Mouse (Mus musculus): ENCODE results near the gene Atp6v1g2. TPM values are rescaled to one million over a fixed set of nuclear protein-coding genes. Genes with fewer than 3 reads are reported as not detected.
A peak's percentile ranks its signal among the peaks of the same experiment; 100 is the strongest.
"Not testable (repeated sequence)": the region's sequence is repeated elsewhere in the genome, so short reads cannot be mapped to it uniquely, and the experiment has no call there.

The Atp6v1g2 gene
- polyA plus RNA-seq, 1 experiment from 2014 or later, result 10.0 TPM

- Histone ChIP-seq H3K9me3 (replicated peaks) (no peaks in the 10 kb centered on the region), H3K9ac (no peak overlapping the region), H3K4me2 (no peak overlapping the region), H3K27ac (ENCODE audit: poor library complexity, severe bottlenecking) (no peak overlapping the region), H3K27me3 (replicated peaks) (no peaks in the 10 kb centered on the region), H3K4me1 (replicated peaks) (peaks cover 19% of the 10 kb centered on the region), H3K36me3 (peaks cover 64% of the 10 kb centered on the region), H3K4me3 (no peak overlapping the region)
- no peak for ATAC-seq (ENCODE audit: insufficient number of reproducible peaks, low FRiP score)
- 91% methylated on average over 4 of the region's 4 CpGs for WGBS
Observed at GRCm38 (mm10) chr17:35224641-35225040, 8.8 kb upstream of the Atp6v1g2 start.

DNA sequence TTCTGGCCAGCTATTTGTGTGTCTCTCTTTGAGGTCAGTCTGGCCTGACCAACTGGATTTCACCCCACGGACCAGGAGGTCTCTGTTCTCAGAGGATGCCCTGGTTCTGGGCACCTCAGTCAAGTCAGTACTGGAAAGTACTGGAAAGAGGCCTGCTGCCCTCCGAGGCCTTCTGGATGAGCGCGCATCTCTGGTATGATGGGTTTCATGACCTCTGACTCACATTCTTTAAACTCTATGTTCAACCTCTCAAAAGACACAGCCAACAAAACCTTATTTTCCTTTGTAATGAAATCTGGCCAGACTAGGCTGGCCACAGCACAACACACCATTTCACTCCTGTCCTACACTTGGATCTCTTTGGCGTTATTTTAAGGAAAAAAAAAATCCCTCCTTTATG is 8.0 kb upstream of the Atp6v1g2 start:
- H3K36me3 ChIP-seq, result peaks cover 62% of the 10 kb centered on the region

GRCm38 (mm10) chr17:35226561-35227046 is 6.9 kb upstream of the Atp6v1g2 start:
- Histone ChIP-seq H3K4me3 (no peak overlapping the region), H3K4me2 (no peak overlapping the region), H3K27ac (ENCODE audit: poor library complexity, severe bottlenecking) (no peak overlapping the region), H3K9ac (no peak overlapping the region), H3K36me3 (peaks cover 66% of the 10 kb centered on the region), H3K9me3 (replicated peaks) (no peaks in the 10 kb centered on the region), H3K4me1 (replicated peaks) (peaks cover 10% of the 10 kb centered on the region; the same call in 1 of the 2 replicates), H3K27me3 (replicated peaks) (no peaks in the 10 kb centered on the region)
- ATAC-seq (ENCODE audit: insufficient number of reproducible peaks, low FRiP score), result no peak
- WGBS, result 75% methylated on average over 14 of the region's 14 CpGs

More for the DNA sequence above, 8.0 kb upstream of the Atp6v1g2 start:
- no peak overlapping the region for H3K27ac ChIP-seq (ENCODE audit: poor library complexity, severe bottlenecking)
- no peaks in the 10 kb centered on the region for H3K9me3 ChIP-seq (replicated peaks)
- no peak overlapping the region for H3K9ac ChIP-seq
- WGBS, result 90% methylated on average over 5 of the region's 5 CpGs
- H3K4me2 ChIP-seq, result no peak overlapping the region
- peaks cover 11% of the 10 kb centered on the region for H3K4me1 ChIP-seq (replicated peaks)
- ATAC-seq (ENCODE audit: insufficient number of reproducible peaks, low FRiP score), result no peak
- H3K27me3 ChIP-seq (replicated peaks), result no peaks in the 10 kb centered on the region
- no peak overlapping the region for H3K4me3 ChIP-seq

DNA sequence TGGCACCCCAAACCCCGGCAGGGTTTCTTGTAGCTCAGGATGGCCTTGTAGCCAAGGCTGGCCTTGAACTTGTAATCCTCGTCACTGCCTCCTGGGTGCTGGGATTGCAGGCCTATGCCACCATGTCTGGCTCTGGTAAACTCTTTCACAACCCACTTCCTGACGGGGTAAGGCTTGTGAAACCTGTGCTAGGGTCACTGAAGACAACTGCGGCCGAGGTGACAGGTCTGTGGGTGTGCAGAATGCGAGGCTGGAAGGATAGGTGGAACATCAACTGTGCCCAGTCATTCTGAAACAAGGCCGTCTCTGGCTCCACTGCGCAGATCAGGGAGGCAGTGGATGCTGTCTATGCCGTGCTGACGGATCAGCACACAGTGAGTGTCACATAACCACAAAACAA is 2.4 kb upstream of the Atp6v1g2 start:
- WGBS, result 90% methylated on average over 10 of the region's 10 CpGs
- Histone ChIP-seq H3K4me2 (no peak overlapping the region), H3K9me3 (replicated peaks) (no peaks in the 10 kb centered on the region), H3K4me1 (replicated peaks) (peaks cover 30% of the 10 kb centered on the region), H3K27me3 (replicated peaks) (no peaks in the 10 kb centered on the region), H3K27ac (ENCODE audit: poor library complexity, severe bottlenecking) (no peak overlapping the region), H3K4me3 (no peak overlapping the region), H3K9ac (no peak overlapping the region), H3K36me3 (peaks cover 50% of the 10 kb centered on the region)
- no peak for ATAC-seq (ENCODE audit: insufficient number of reproducible peaks, low FRiP score)

DNA sequence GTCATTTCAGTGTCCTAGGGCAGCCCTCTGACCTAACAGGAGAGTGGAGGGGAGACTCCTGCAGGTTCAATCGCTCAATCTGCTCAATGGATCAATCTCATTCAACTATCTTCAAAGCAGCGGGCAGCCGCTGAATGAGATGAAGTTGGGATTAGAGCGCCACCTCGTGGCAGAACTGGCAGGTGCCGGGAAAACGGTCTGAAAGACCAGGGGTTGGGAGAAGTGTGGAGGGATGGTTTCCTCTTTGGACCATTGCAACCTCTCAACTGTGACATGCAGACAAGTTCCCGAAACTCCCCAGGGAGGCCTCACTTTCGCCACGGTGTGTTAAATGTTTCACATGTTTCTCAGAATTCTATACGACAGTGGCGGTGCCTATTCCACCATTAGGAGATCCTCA is 1.4 kb upstream of the Atp6v1g2 start:
- Histone ChIP-seq H3K9me3 (replicated peaks) (no peaks in the 10 kb centered on the region), H3K27me3 (replicated peaks) (no peaks in the 10 kb centered on the region), H3K36me3 (peaks cover 45% of the 10 kb centered on the region), H3K4me2 (0 out of 2 replicates have a peak overlapping the region, but pooled peaks have one; percentile 2), H3K27ac (ENCODE audit: poor library complexity, severe bottlenecking) (no peak overlapping the region), H3K4me3 (no peak overlapping the region), H3K4me1 (replicated peaks) (peaks cover 31% of the 10 kb centered on the region), H3K9ac (no peak overlapping the region)
- 14% methylated on average over 12 of the region's 12 CpGs for WGBS
- no peak for ATAC-seq (ENCODE audit: insufficient number of reproducible peaks, low FRiP score)

GRCm38 (mm10) chr17:35232659-35233058 is 801 bp upstream of the Atp6v1g2 start:
- Histone ChIP-seq H3K27ac (ENCODE audit: poor library complexity, severe bottlenecking) (peak overlapping the region; percentile 96; the same call in 1 of the 2 replicates), H3K4me2 (no peak overlapping the region), H3K9me3 (replicated peaks) (no peaks in the 10 kb centered on the region), H3K4me1 (replicated peaks) (peaks cover 31% of the 10 kb centered on the region), H3K36me3 (peaks cover 41% of the 10 kb centered on the region), H3K27me3 (replicated peaks) (no peaks in the 10 kb centered on the region), H3K9ac (0 out of 2 replicates have a peak overlapping the region, but pooled peaks have one; percentile 7), H3K4me3 (no peak overlapping the region)
- ATAC-seq (ENCODE audit: insufficient number of reproducible peaks, low FRiP score), result no peak
- WGBS, result 84% methylated on average over 5 of the region's 5 CpGs

DNA sequence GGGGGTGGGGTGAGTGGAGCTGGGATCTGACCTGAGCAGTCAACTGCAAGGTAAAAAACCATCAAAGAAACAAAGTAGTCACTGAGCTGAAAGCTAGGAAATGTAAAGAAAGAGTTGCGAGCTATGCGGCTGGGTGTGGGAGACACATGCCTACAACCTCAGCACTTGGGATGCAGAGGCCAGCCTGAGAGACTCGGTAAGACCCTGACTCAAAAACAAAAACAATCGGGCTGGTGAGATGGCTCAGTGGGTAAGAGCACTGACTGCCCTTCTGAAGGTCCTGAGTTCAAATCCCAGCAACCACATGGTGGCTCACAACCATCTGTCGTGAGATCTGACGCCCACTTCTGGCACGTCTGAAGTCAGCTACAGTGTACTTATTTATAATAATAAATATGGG is 630 bp downstream of the Atp6v1g2 start:
- 84% methylated on average over 7 of the region's 7 CpGs for WGBS
- Histone ChIP-seq H3K4me1 (replicated peaks) (peaks cover 31% of the 10 kb centered on the region), H3K4me2 (peak overlapping the region; percentile 89), H3K9ac (0 out of 2 replicates have a peak overlapping the region, but pooled peaks have one; percentile 96), H3K36me3 (peaks cover 27% of the 10 kb centered on the region), H3K27ac (ENCODE audit: poor library complexity, severe bottlenecking) (peak overlapping the region; percentile 96), H3K4me3 (peak overlapping the region; percentile 70)
- not testable (repeated sequence) for ATAC-seq (ENCODE audit: insufficient number of reproducible peaks, low FRiP score); H3K27me3 ChIP-seq (replicated peaks); H3K9me3 ChIP-seq (replicated peaks)

DNA sequence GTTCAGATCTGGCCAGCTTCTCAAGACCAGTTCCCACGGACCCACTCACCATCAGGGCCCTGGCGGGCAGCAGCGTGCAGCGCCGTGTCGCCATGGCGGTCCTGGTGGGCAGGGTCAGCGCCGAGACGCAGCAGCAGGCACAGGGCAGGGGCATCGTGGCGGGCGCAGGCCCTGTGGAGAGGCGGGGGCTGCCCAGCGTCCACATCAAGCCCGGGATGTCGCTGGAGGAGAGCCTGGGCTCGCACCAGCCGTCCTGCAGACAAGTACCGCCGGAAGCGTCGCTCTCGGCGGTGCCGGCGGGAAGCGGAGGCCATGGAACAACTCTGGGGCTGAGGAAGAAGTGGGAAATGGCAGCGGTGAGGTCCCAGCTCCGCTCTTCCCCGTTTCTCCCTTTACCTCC is 1.4 kb downstream of the Atp6v1g2 start:
- H3K4me2 ChIP-seq, result peak overlapping the region; percentile 89
- peaks cover 18% of the 10 kb centered on the region for H3K36me3 ChIP-seq
- H3K27ac ChIP-seq (ENCODE audit: poor library complexity, severe bottlenecking), result peak overlapping the region; percentile 96
- no peaks in the 10 kb centered on the region for H3K27me3 ChIP-seq (replicated peaks)
- H3K9me3 ChIP-seq (replicated peaks), result no peaks in the 10 kb centered on the region
- H3K9ac ChIP-seq, result peak overlapping the region; percentile 96
- peak overlapping the region; percentile 70 for H3K4me3 ChIP-seq
- peaks cover 32% of the 10 kb centered on the region for H3K4me1 ChIP-seq (replicated peaks)
- 4% methylated on average over 31 of the region's 31 CpGs for WGBS
- ATAC-seq (ENCODE audit: insufficient number of reproducible peaks, low FRiP score), result peak; percentile 23; the same call in 1 of the 2 replicates

DNA sequence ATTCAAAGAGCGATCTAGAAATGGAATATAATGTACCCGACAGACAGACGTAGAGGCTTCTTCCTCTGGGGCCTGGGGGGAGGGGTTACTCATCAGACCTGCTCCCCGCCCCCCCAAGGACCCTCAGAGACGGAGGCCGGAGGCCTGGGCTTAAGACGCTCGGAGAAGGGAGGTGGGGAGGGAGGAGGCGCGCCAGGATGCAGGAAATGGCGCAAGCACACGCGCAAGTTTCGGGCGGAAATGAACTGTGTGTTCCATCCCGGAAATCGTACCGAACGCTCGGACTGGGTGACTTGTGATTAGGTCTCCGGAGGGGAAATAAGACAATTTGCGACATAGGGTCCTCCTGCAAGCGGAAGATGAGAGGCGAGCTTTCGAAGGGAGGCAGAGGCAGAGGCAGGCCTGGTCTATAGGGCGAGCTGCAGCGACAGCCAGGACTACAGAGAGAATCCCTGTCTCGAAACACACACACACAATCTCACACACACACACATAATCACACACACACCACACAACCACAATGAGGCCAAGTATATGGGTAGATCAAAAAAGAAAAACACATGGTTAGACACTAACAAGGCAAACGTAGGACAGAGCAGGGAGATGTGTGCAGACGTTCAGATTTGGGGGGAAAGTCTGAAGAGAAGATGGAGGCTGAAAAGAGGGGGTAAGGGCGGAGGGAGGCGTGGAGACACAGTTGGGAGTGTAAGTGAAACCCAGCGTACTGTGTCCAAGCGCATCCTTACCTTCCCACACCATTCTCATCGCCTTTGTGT is 2.3 kb downstream of the Atp6v1g2 start, which contains the start of gene Nfkbil1:
Gene Nfkbil1, minus strand, starts transcription at position 179 of the 776 bp plus-strand sequence.
- peak; percentile 86 for ATAC-seq (ENCODE audit: insufficient number of reproducible peaks, low FRiP score)
- no peaks in the 10 kb centered on the region for H3K27me3 ChIP-seq (replicated peaks)
- peak within 1 kb of the TSS; percentile 70 for H3K4me3 ChIP-seq
- peaks cover 41% of the 10 kb centered on the region for H3K4me1 ChIP-seq (replicated peaks)
- H3K4me2 ChIP-seq, result peak within 1 kb of the TSS; percentile 89
- H3K27ac ChIP-seq (ENCODE audit: poor library complexity, severe bottlenecking), result peak within 1 kb of the TSS; percentile 96
- peaks cover 11% of the 10 kb centered on the region for H3K36me3 ChIP-seq
- peak within 1 kb of the TSS; percentile 96 for H3K9ac ChIP-seq
- under 1% methylated on average over 35 of the region's 35 CpGs for WGBS
- H3K9me3 ChIP-seq (replicated peaks), result no peaks in the 10 kb centered on the region

- Histone ChIP-seq H3K27me3 (replicated peaks) (no peaks in the 10 kb centered on the region), H3K36me3 (peaks cover 6% of the 10 kb centered on the region), H3K27ac (ENCODE audit: poor library complexity, severe bottlenecking) (peak overlapping the region; percentile 96), H3K4me3 (peak overlapping the region; percentile 70), H3K9me3 (replicated peaks) (no peaks in the 10 kb centered on the region), H3K9ac (peak overlapping the region; percentile 96), H3K4me1 (replicated peaks) (peaks cover 42% of the 10 kb centered on the region), H3K4me2 (peak overlapping the region; percentile 89)
- ATAC-seq (ENCODE audit: insufficient number of reproducible peaks, low FRiP score), result peak; percentile 68
- 1% methylated on average over 18 of the region's 18 CpGs for WGBS
Observed at GRCm38 (mm10) chr17:35236390-35236746, 2.9 kb downstream of the Atp6v1g2 start.

DNA sequence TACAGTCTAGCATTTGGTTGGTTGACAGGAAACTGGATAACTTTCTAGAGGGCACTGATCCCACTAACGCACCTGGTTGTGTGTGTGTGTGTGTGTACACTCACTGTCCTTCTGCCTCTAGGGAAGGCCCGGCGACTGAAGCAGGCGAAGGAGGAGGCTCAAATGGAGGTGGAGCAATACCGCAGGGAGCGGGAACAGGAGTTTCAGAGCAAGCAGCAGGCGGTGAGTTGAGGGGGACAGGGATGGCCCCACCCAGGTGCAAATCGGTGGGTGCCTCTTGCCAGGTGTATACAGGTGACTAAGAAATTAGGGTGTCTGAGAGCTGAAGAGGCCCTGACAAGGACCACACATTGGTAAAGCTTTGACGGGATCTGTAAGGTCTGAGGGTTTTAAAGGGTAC is 3.5 kb downstream of the Atp6v1g2 start:
- Histone ChIP-seq H3K4me3 (no peak overlapping the region), H3K4me1 (replicated peaks) (peaks cover 39% of the 10 kb centered on the region), H3K36me3 (peaks cover 5% of the 10 kb centered on the region; the same call in 1 of the 2 replicates), H3K9me3 (replicated peaks) (no peaks in the 10 kb centered on the region), H3K9ac (peak overlapping the region; percentile 96; the same call in 1 of the 2 replicates), H3K27ac (ENCODE audit: poor library complexity, severe bottlenecking) (no peak overlapping the region), H3K4me2 (no peak overlapping the region), H3K27me3 (replicated peaks) (no peaks in the 10 kb centered on the region)
- ATAC-seq (ENCODE audit: insufficient number of reproducible peaks, low FRiP score), result no peak
- 70% methylated on average over 9 of the region's 9 CpGs for WGBS

Data from heart, embryonic 12.5 days (tissue).